Mouse (Mus musculus) urinary bladder, postnatal 25 days (tissue): ENCODE data around the gene Cdk5r1.
"Not testable (repeated sequence)": the region's sequence is repeated elsewhere in the genome, so short reads cannot be mapped to it uniquely, and the experiment has no call there.

Experiments
- DNase-seq: peaks from one replicate; pipeline ENCODE4 v3.0.0; 2022; ENCODE audit warnings: low spot score

Cdk5r1 gene

DNA sequence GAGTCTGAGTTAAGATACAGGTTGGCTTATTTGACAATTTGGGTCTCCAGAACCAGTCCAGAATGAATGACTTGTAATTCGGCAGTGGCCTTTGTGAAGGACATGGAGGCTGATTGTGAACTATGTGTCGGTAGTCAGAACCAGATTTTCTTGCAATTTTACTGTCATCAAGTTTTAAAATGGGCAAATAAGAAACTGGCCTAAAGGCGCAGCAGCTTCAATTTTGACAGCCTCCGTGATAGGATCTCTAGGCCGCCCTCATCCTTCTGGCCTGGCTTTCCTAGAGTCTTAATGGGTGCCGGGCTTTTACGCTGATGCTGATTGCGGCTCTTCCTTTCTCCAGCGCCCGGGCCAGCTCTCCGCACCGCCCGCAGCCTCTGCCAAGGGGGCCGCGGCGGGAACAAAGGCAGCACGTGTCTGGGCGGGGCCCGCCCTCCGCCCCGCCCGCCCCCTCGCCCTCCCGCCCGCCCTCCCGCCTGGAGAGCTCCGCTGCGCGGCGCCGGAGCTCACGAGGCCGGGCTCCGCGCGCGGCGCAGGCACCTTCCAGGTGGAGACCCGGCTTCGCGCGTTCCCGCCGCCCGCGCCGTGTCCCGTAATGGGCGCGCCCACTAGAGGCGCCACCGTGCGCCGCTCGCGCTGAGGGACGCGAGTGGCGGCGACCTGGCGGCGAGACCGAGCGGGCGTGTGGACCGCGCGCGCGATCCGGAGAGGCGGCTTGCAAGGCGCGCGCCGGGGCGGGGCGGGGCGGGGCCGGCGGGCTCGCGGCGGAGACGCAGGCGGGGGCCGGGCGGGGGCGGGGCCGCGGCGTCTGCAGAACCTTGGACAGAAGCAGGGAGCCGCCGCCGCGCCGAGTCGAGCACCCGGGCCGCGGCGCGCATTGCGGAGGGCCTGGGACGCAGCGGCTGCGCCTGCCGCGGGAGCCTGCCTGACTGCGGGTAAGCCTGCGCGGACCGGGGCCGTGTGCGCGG lies at the start of gene Cdk5r1:
TSS of gene Cdk5r1 (plus strand) at position 802 of the 968 bp plus-strand sequence.
- peak; percentile 71 for DNase-seq

DNA sequence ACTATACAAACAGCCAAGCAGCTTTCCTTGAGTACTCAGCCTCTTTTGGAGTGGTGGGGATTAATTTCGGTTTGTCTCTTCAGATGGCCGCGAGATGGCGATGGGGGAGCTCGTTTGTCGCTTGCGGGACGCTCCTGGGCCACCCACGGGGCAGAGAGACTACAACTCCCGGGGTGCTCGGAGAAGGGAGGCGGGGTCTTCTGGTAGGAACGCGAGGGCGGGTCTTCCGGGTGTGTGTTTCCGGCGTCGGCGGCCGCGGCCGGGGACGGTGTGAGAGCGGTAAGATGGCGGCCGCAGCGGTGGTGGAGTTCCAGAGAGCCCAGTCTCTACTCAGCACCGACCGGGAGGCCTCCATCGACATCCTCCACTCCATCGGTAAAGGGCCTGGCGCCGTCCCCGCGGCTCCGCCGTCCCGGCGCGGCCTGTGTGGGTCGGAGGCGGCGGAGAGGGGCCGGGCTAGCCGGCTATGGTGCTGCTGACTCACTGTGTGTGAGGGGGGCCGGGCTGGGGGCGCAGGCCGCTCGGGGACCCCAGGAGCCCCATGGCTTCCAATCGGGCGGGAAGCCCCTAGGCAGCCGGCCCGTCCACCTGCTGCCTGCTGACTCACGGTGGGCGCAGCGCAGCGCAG lies 48.3 kb upstream of the Cdk5r1 start, which contains the start of gene Psmd11:
TSS of gene Psmd11 (plus strand) at position 235 of the 628 bp plus-strand sequence.
- peak; percentile 89 for DNase-seq

DNA sequence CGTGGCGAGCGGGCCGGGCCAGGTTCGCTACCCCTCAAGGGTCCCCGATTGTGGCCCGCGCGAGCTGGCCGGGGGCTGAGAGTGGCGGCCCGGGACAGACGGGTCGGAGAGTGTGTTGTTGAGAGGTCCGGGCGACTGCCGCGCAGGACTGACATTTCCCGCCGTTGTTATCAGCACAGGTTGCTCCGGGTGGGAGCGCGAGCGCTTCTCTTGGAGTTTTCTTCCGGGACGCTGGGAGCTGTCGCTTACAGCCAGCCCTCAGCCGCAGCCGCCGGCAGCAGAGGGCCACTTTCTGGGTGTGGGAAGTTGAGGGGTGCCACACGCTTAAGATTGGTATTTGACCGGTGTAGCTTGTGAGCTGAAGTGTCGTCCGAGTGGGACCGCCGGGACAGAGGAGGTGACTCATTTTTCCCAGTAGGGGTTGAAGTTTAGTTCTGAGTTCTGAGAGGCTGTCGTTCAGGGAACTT lies 47.8 kb upstream of the Cdk5r1 start:
- peak; percentile 38 for DNase-seq

DNA sequence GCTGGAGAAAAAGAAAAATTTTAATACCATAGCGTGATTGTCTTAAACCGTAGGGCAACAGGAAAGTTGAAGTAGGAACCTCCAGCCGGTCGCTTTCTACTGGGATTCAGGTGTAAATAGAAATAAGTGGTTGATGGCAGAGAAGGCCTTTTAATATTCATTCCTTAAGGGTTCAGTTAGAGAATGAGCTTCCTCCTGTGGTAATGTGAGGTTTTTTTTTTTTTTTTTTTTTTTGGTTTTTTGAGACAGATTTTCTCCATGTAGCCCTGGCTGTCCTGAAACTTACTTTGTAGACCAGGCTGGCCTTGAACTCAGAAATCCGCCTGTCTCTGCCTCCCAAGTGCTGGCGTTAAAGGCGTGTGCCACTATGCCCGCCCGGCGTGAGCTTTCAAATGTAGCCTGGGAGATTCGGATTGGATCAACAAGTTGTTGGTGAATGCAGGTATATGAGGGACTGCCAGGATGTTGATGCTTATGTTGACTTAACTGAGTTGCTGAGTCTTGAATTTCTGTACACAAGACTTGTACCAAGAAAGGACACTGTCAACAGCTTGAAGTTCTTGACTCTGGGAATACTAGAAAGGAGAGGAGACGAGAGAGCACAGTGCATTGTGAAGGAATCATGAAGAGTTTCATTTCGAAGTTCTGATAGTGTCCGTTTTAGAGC lies 47.2 kb upstream of the Cdk5r1 start:
- no peak for DNase-seq

DNA sequence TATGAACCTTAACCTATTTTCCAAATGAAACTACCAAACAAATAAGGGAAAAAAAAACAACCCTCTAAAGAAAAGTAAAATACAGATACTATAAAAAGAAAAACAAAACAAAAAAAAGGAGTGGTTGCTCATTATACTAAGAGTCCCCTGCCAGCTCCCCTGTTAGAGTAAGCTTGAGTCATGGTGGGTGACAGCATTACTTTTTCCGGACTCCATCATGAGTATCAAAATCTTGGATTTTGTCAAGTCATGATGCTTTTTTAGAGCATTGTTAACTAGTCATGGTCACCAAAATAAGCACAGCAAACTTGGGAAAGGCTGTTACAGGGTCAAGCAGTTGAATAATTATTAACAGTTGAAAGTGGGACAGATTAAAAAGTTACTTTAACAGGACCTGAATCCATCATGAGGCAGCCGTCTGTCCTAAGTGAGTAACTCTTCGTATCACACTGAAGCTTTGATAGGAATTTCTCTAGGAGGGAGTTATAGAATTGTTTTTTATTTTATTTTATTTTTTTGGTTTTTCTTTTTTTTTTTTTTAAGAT lies 46.4 kb upstream of the Cdk5r1 start:
- DNase-seq: no peak

DNA sequence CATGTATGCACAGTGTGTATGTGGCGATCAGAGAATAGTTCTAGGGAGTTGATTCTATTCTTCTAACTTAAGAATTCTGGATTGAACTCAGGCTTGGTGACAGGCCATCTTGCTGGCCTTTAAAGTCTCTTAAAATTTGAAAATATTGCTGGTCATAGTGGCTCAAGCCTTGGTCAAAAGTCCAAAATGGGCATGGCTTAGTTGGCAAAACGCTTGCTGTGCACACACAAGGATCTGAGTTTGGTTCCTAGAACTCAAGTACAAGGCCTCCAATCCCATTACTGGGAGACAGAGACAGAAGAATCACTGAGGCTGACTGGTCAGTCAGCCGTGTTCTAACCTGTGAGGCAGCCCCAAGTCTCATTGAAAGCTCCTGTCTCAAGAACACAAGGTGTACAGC lies 29.9 kb upstream of the Cdk5r1 start:
- DNase-seq: no peak

DNA sequence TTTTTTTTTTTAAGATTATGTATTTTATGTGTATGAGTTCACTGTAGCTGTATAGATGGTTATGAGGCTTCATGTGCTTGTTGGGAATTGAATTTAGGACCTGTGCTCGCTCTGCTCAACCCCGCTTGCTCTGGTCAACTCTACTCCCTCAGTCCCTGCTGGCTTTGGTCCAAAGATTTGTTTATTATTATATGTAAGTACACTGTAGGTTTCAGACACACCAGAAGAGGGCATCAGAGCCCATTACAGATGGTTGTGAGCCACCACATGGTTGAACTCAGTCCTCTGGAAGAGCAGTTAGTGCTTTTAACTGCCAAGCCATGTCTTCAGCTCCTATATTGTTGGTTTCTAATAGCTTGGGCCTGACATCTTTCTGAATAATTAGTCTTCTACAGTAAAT lies 27.0 kb upstream of the Cdk5r1 start:
- no peak for DNase-seq

DNA sequence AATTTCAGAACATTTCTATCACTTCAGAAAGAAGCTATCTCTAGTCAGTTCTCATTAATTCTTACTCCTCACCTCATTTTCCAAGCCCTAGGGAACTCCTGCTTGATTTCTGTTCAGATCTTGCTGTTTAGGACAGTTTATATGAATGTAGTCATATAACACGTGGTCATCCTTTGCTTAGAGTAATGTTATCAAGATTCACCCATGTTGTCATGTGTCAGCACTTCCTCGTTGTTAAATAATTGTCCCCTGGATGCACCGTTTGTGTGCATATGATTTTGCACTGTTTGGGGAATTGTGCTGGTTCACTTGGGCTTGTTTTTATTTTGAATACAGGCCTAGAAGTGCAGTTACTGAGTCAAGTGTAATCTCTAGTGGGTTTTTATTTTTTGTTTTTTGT lies 24.6 kb upstream of the Cdk5r1 start:
- no peak for DNase-seq

DNA sequence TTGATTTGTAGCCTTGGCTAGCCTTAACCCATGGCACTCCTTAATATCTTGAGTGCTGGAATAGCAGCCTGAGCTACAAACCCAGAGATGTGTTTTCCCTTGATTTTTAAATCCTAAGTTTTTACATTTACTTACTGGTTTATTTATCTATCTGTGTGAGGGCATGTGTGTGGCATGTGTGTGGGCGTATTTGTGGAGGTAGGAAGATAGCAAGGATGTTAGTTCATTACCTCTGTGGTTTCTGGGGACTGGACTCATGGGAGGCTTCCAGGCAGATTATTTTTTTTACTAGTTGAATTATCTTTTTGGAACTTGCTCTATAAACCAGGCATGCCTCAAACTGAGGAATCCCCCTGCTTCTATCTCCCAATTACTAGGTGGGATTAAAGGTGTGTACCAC lies 23.6 kb upstream of the Cdk5r1 start:
- DNase-seq: no peak

DNA sequence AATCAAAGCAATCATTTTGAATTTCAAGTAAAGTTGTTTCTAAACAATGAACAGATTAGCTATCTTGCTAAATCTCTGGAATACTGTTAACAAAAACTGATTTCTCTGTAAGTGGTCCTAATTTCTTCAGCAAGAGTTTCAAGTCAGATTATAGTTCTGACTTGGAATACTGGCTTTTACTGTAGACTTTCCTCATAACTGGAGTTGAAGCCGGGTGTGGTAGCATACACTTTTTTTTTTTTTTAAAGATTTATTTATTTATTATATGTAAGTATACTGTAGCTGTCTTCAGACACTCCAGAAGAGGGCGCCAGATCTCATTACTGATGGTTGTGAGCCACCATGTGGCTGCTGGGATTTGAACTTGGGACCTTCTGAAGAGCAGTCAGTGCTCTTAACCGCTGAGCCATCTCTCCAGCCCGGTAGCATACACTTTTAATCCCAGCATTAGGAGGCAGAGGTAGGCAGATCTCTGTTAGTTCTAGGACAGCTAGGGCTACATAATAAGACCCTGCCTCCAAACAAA lies 13.2 kb upstream of the Cdk5r1 start:
- DNase-seq: not testable (repeated sequence)

DNA sequence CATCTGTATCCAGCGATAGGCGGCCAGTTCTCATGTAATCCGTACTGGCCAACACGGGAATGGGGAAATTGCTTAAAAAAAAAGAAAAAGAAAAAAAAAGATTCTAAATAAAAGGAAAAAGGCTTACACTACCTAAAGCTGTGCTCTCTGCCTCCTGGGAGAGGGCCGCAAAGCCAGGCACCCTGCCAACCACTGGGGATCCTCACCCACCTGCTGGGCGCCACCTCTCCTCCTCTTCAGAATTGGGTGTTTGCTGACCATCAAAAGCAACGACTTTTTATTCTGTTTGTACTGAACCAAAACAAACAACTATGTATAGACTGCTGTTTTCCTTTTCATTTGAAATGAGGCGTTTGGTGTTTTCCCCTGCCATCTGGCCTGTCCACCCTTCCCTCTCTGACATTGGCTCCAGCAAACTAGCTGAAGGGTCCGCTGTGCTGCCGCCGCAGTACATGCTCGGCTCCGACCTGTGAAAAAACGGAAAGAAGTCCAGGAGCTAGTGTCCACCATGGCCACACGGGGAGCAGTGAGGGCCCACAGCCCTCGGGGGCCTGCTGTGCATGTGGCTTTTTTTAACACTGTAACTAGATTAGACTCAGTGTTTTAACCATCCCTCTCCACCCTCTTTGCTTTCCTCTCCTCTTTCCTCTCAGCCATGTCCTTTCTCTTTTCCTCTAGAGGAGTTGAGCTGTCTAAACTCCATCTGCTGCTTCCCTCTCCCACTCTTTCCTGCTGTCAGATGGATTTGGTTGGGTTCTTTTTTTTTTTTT lies 4.8 kb upstream of the Cdk5r1 start:
- no peak for DNase-seq

DNA sequence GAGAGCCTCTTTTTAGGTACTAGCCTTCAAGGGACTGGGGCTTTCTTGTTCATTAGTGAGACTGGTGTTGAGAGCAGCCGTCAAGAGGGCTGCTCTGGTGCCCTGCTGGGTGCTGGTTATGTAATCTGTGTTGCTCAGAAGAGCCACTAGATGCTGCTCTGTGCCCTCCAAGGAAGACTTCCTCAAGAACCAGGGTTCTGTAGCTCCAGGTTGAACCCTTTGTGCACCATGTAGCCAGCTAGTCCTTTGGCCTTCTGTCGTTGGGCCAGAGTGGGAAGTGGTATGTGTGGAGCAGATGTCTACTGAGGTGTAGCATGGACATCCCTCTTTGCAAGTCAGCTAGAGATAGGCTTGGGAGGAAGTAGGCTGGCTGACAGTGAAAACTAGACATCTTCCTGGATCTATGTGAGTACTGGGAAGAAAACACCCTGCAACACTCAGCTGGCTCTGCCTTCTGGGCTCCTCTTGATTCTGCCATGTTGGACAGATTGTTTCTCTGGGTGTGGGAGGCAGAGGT lies 2.6 kb upstream of the Cdk5r1 start:
- DNase-seq: no peak

DNA sequence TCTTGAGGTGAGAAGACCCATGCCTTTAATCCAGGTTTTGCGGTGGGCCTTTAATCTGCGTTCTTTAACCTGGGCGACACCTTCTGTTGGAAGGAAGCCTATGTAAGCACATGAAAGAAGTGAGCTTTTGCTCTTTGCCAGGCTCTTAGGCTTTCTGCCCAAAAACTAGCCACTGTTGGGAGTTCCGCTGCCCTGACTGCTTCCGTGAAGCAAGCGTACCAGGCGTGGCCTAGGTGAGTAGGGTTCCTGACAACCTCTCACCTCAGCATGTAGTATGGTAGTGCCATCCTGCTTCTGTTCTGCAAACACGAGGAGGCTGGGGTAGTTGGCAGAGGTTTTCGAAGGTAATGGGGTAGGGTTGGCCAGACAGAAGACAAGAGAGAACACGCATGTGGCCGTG lies 2.0 kb upstream of the Cdk5r1 start:
- no peak for DNase-seq

DNA sequence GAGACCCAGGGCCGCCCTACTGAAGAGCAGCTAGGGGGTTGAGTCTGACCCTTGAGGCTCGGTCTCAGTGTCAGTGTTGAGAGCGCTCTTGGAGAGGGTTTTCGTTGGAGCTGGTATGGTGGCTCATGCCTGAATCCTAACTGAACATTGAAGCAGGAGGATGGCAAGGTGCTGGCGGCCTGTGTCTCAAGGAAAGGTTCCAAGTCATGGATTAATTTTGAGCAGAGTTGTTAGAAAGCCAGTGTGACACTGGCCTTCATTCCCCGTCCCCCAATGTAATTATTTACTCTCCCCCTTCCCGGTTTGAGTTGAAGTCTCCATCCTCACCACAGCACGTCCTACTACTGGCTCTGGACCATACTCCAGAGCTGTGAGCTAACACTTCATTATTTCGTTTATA lies 1.3 kb upstream of the Cdk5r1 start:
- DNase-seq: no peak

DNA sequence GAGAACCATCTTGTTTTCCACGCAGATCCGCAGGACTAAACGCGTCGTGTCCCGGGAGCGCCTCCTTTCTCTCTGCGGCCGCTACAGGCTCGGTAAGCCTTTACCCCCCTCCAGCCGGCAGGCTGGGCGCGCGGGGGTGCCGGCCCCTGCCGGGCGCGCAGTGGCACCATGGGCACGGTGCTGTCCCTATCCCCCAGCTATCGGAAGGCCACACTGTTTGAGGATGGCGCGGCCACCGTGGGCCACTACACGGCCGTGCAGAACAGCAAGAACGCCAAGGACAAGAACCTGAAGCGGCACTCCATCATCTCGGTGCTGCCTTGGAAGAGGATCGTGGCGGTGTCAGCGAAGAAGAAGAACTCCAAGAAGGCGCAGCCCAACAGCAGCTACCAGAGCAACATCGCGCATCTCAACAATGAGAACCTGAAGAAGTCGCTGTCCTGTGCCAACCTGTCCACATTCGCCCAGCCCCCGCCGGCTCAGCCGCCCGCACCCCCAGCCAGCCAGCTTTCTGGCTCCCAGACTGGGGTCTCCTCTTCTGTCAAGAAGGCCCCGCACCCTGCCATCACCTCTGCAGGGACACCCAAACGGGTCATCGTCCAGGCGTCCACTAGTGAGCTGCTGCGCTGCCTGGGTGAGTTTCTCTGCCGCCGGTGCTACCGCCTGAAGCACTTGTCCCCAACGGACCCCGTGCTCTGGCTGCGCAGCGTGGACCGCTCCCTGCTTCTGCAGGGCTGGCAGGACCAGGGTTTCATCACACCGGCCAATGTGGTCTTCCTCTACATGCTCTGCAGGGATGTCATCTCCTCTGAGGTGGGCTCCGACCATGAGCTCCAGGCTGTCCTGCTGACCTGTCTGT lies 747 bp downstream of the Cdk5r1 start:
- no peak for DNase-seq

DNA sequence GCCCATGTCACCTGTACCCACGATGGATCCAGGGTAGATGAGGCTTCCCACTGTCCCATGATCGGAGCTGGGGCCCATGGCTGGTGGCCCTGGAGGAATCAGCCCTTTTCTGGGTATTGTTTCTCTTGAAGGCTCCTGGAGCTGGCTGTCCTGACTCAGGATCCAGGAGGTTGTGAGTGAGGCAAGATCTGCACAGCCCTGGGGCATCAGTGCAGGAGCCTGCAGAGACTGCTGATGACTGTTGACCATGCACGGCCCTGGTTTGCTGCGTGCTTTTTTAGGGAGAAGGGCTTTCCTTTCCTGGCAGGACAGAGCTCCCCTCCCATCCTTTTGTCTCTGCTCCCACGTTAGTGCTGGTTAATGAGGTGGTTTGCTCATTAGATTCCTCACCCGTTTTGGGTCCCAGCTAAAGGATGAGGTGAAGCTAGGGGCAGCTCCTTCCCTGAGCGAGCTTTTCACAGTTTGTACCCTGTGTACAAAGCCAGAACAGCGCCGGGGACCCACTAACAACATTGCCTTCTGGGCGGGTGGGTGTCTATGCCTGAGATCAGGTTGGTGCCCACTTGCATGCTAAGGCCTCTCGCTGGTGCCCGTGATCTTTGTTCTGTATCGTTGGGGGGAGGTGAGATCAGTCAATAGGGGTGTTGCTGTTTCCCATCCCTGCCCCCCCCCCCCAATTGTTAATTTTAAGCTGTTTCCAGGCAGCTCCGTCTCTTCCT lies 2.0 kb downstream of the Cdk5r1 start:
- no peak for DNase-seq

DNA sequence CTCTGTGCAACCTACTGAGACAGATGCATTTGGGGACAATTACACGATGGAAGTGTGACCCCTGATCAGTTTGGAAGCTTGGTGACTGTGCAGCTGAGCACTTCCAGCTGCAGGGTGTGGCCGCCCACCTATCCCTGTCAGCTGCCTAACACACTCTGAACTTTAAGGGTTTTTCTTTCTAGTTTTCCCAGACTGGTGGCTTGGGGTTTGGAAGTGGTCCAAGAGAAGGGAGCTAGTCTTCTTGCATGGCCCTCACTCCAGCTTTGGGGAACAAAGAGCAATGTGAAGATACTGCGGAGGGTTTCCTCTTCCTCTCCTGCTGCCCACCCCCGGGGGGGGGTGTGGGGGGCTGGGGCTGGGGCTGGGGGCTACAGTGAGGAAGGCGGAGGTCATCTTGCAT lies 2.6 kb downstream of the Cdk5r1 start:
- DNase-seq: no peak

DNA sequence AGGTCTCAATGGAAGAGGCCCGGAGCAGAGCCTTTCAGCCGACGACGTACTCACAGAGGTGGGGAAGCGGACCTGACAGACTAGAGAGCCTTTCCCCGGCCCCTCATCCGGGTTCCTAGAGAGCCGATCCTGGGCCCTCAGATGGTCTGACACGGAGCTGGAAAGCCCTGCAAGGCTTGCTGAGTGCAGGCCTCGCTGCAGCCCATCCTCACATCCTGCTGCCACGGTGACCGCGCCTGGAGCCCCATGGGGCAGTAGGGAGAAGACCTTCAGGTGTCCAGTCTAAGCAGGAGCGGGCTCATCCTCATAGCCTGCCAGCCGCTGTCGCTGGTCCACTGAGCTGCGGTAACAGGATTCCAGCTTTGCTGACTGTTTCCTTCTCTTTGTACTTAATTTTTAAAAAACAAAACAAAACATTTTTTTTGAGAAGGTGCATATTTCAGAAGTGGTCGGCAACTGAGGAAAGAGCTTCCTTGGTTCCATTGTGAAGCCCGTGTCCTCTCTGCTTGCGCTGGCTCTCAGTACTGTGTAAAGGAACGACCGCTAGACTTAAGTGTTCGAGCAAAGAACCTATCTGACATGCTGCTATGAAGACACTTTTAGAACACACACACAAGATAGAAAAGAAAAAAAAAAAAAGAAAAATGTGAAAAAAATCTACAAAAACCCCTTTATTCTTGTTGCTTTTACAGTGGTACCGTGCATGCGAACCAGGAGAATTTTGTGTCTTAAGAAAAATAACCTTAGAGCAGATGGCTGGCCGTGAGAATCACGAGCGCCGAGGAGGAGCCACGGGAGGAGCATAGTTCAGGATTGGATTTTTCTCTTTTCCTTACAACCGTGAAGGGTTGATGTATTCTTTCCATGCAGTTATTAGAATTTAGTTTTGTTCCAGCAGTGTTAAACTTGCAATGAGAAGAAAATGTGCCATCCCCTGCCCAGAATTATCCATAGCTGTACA lies 3.4 kb downstream of the Cdk5r1 start:
- DNase-seq: no peak
